Mouse (Mus musculus) T-helper 2 cell (primary cell): Measurements from ENCODE around the gene Zfhx3.

Experiments
- in situ Hi-C: fragments of 300-600 bp; cut with MboI, MseI; formaldehyde crosslinking; loops from one replicate; pipeline ENCODE4 v1.15.1; 2025; ENCODE audit warnings: high pct_unique_total_duplicates

The Zfhx3 gene

GRCm38 (mm10) chr8:108440476-108440875 is 498.0 kb downstream of the Zfhx3 start:
- in situ Hi-C loops, result no loop called here

DNA sequence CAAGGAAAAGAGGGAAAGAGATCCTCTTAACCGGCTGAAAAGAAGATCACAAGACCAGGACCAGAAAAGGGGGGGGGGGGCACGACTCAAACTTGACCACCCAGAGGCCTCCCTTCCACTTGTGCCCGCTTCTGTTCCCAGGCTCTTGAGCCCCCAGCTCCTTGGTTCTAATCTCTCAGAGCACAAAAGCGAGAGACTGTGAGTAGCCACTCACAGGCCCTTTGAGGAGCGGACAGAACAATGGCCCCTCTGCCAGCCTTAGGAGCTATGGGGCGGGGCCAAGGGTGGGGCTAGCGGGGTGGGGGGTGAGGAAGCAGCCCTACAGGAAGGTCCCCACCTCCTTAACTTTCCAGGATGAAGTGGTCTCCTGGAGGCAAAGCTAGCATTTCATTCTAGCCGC is 508.4 kb downstream of the Zfhx3 start:
- in situ Hi-C loops, result no loop called here

- in situ Hi-C loops, result no loop called here
These were observed 512.3 kb downstream of the Zfhx3 start for GRCm38 (mm10) chr8:108454561-108455311.

DNA sequence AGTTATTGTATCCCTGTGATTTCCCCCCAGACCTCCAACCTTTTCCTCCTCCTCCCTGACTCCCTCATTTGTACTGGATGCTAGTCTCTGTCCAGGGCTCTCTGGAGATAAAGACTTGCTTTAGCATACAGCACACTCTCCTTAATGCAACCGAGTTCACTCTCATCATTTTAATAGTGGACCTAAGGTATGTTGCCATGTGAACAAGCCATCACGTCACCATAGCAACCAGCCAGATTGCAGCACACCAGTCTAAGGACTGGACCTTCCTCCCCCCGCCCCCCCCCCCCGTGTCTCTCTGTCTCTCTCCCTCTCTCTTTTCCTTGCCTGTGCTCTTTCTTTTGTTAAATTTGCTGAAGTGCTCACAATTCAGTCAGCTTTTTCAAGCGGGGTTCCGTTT is 524.2 kb downstream of the Zfhx3 start:
- in situ Hi-C loops, result no loop called here

- in situ Hi-C loops, result no loop called here
These were observed 525.0 kb downstream of the Zfhx3 start for GRCm38 (mm10) chr8:108467172-108468035.

DNA sequence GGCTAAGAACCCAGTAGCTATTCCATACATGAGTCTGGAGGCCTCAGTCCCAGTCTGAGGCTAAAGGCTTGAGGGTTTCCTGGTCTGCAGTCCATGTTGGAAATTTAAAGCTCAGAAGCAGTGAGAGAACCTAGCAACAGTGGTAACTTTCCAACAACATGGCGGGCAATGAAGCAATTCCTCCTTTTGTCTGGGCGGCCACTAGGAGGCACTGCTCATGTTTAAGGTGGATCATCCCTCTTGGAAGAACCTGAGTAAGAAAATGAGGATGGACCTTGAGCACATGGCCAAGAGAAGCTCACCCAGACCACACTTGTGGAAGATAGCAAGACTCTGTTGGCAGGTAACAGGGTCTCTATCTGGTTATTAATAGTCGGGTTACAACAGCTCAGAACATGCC is 527.8 kb downstream of the Zfhx3 start:
- in situ Hi-C loops, result no loop called here

DNA sequence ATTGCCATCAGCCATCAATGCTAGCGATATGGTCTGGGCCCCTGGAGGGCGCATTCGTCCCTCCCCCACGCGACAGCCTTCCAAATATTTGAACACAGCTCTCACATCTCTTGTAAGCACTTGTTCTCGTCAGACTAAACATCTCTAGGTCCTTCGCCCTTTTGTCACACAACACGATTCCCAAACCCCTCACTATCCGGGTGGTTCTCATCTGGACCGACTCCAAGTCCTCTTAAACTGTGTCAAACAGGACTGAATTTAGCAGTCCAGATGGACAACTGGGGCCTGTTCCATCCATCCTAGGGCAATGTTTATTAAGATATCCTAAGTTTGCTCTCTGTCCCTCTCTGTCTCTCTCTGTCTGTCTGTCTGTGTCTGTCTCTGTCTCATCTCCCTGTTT is 532.1 kb downstream of the Zfhx3 start:
- in situ Hi-C loops, result no loop called here

GRCm38 (mm10) chr8:108478131-108478530 is 535.7 kb downstream of the Zfhx3 start:
- in situ Hi-C loops, result no loop called here

DNA sequence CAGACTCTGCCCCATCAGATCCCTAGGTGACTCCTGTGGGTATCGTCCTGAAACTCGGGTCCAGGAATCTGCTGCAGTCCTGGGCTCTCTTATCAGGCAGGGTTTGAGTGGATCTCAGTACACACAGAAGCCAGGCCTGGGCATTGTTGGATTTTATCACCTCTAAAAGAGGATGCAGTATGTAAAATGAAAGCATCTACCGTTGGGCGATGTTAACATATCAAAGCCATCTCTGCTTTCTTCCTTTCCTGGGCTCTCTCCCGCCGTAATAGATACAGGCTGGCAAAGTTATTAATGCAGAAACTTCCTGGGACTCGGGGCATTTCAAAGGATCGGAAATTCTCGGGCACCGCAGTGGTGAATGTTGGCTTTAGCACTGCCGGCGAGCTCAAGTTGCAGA is 537.7 kb downstream of the Zfhx3 start:
- in situ Hi-C loops, result no loop called here

DNA sequence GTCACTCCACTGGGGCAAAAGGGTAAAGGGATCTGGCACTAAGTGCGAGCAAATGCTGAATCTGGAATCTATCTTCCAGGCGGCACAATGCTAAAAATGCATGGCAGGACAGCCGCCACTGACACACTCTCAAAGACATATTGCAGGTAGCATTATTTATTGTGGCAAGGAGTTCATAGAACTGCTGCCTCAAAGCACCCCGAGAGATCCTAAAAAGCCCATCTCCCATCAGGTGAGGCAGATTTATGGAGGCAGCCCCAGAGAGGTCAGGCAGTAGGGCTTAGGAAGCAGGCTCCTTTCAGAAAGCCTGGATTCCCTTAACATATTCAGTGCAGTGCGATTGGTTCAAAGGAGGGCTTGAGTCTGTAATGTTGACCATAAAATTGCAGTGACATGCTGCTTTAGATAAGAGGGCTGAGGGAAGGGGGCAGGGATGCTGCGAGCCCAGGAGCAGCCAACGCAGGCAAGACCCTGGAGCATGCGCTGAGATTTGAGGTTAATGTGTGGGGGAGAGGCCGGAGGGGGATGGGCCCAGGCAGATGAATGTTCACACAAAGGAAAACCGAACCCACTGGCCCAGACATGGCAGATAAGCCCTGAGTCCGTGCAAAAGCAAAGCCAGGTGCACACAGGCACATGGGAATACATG is 538.8 kb downstream of the Zfhx3 start:
- in situ Hi-C loops, result no loop called here

DNA sequence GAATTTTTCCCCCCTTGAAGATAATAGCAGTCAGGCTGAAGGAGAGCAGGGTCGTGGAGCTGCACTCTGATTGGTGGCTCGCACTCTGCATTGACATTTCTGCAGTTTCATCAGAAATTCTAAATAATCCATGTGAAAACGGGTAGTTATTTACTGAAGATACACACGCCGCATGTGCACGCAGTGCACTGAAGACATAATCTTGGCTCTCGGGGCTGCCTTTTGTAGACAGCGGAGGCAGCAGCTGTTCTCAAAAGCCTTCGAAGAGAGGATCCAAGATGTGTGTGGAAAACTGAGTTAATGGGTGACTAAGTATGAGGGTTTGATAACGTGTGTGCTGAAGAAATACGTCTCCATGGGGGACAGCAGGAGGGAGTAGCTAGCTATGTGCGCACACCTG is 553.7 kb downstream of the Zfhx3 start:
- in situ Hi-C loops, result no loop called here

DNA sequence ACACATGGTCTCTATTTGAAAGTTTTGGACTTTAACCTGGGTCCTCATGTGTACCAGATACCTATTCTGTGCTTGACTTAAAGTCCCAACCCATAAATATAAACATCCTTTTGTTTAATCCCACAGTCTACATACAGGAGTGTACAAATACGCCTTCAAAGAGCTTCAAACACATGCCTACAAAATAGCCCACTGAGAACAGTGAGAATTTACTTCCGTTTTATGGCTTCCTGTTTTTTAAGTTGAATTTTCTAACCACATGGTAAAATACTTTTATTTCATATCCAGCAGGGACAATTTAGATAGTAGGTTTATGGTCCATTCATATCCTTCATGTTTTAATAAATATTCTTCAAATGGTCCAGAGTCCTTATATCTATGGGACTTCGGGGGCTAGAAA is 564.3 kb downstream of the Zfhx3 start:
- in situ Hi-C loops, result no loop called here

DNA sequence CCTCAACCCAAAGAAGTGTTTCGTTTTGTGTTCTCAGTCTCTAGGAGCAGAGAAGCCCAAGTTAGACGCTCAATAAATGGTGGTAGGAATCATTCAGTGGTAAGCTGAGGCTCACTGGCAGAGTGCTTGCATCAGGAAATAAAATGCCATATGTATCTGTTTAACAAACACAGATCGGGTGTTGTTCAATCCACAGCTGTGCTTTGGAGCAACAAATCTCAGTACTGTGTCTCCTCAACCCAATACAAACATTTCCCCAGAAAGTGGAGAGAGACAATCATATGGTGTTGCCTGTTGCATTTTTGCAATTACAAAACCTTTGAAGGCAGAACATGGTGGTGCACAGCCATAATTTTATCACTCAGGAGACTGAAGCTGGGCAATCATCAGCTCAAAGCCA is 565.3 kb downstream of the Zfhx3 start:
- in situ Hi-C loops, result no loop called here

DNA sequence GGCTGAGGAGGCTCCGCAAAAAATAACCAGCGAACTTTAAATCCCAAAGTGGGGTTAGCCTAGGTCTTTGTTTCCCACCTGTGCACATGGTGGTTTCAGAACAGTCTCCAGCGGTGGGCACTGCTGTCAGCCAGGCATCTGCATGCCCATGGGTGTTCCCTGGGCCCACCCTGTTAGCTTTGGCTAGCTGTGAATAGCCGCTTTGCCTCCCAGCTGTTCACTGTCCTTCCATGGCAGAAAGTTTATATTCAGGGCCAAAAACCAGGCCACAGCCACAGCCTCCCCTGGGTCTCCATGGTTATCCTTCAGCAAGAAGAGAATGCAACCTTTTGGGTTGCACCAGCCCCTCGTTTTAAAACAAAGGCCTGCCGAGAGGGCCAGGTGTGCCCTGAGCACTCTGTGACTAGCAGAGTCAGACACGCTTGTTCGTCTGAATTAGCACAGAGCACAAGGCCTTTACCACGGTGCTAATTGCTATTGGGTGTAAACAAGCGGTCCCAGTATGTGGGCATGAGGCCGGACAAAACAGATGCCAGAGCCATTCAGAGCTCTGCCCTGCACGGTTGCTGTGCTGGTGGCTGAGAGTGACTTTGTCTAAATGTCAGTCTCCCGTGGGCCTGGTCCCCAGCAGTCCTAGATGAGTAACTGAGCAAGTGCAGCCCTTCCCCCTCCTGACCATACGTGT is 568.3 kb downstream of the Zfhx3 start:
- in situ Hi-C loops, result no loop called here

DNA sequence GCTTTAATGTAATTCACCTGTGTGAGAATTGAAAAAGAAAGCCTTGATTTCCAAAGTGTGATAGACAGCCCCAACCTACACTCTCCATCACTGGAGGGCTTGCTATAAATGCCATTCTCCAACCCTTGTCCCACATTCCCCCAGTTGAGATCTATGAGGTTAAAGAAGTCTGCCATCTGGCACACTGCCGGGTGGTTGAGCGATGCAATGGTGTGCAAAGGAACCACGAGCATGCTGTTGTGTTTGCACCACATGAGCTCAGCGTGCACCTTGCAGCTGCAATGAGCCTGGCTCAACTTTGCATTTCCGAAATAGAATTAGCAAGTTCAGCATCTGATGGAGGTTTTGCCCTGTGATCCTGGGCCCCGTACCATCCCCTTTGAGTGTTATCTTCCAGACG is 575.7 kb downstream of the Zfhx3 start:
- in situ Hi-C loops, result no loop called here

DNA sequence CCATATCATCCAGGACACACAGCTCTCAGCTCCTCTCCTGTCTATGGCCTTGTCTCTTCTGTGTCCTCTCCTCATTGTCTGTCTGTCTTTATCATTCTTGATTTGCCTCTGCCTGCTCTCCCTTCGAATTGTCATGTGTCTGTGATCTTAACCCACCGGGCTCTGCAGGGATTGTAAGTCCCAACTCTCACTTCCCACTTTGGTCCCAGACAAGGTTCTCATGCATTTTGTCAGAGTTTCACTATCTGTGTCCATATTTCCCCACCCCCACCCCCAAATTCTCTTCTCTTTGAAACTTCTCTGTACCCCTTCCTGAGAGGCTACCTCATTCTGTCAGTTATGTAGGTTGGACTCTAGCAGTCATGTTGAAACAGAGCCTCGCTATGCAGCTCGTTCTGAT is 579.6 kb downstream of the Zfhx3 start:
- in situ Hi-C loops, result no loop called here

- in situ Hi-C loops, result no loop called here
These were observed 587.0 kb downstream of the Zfhx3 start for GRCm38 (mm10) chr8:108529421-108529820.

DNA sequence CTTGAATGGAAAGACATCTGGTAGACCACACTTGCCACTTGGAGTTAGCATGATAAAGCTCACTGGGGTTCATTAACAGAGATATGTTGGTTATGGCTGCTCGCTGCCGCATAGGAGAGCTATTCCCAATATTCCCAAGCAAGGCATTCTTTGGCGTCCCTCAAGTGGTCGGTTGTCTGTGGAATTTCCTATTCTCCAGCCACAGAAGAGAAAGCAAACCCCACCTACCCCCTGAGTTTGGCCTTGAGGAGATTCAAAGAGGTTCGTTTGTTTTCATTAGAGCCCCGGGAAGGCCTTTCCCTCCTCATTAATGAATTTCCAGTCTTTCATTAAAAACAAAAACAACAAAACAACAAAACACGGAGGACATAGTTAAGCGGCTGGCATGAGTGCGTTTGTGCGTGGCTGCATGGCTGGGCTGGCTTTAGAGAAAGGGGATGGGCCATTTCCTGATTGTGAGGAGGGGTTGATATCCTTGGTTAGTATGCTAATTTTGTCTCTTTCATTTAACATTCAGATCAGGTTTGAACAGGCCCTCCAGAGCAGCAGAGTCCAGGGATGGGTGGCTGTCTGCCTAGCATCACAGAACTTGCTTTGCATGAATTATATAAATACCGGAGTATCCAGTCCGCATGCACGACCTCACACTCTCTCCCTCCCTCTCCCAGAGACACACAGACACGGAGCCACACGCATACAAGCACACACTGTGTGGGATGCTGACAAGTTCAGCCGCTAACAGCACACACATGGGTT is 592.9 kb downstream of the Zfhx3 start:
- in situ Hi-C loops, result no loop called here

DNA sequence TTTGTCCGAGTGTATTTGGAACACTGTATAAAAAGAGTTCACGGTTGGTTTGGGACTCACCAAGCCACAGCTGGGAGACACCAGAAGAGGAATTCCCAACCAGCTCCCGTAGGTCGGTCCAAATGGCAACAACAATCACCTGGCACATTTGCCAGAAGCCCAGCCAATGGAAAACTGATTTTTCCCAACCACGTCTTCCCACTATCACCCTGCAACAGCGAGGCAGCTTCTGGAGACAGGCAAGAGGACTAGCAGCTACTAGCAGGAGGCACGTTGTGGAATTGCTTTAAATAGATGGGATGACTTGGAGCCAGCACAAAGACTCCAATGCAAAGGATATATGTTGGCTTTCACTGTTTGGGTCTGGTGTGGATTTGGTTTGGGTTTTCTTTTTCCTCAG is 593.7 kb downstream of the Zfhx3 start:
- in situ Hi-C loops, result no loop called here

GRCm38 (mm10) chr8:108536911-108537351 is 594.5 kb downstream of the Zfhx3 start:
- in situ Hi-C loops, result no loop called here
